Comparison of ENCODE assay signal across 28 mouse cellular contexts in the genomic region with DNA sequence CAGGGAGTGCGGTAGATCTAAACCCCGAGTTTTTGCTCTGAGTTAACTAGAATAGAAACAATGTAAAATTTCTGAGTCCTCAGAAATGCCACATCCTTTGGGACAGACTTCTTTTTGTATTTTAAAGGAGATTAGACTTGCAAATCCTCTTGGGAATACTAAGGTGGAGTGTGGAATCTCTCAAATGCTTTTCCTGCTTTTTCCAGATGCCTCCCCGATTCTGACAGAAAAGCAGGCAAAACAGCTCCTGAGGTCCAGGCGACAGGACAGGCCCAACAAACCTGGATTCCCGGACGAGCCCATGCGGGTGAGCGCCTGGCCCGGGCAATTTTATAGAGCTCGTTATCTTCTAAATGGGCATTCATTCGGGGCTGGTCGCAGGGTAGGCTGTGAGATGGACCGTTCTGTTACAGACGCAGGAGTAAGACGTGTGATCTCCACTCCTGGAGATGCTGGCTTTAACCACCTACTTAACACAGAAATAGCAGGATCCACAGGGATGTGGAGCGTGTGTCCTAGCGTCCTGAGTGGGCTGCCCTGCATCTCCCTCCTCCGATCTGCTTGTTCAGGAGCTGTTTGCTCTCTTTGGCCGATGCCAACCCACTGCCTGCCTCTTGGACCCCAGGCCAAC. TPM values are rescaled to one million over a fixed set of nuclear protein-coding genes. Genes with fewer than 3 reads are reported as not detected.
A peak's percentile ranks its signal among the peaks of the same experiment; 100 is the strongest.
DNase-seq lines count a peak whose midpoint lies in the region; TF ChIP-seq lines count a peak whose summit lies in the region.
"Had no signal": no experiment of that assay in that cellular context is flagged by ENCODE, and none has a peak within 500 bp of the region (broad histone marks: within the 10 kb centered on the region; RNA-seq: fewer than 3 reads in every experiment).

No protein-coding gene starts in this region.

- H3K27me3 ChIP-seq in testis, adult 2 months (ENCODE audit: control insufficient read depth, insufficient read depth, low read length) = no peaks in the 10 kb centered on the region
- no peaks in the 10 kb centered on the region for H3K27me3 ChIP-seq in heart, adult 2 months (ENCODE audit: control insufficient read depth, insufficient read depth, low read length)
- H3K27me3 ChIP-seq: embryonic facial prominence, embryonic 12.5 days; hindbrain, embryonic 15.5 days; intestine, embryonic 15.5 days; limb, embryonic 15.5 days had no signal

- 69% methylated on average over 19 of the region's 19 CpGs for WGBS in heart, adult 2 months

- no peaks in the 10 kb centered on the region for H3K36me3 ChIP-seq in testis, adult 2 months (ENCODE audit: control insufficient read depth, insufficient read depth, low read length)
- no peaks in the 10 kb centered on the region for H3K36me3 ChIP-seq in ES-E14 (ENCODE audit: control insufficient read depth, insufficient read depth, low read length, poor library complexity, severe bottlenecking)
- no peaks in the 10 kb centered on the region for H3K36me3 ChIP-seq in heart, adult 2 months (ENCODE audit: control insufficient read depth, insufficient read depth, low read length)
- H3K36me3 ChIP-seq: embryonic facial prominence, embryonic 12.5 days; hindbrain, embryonic 15.5 days; intestine, embryonic 15.5 days; limb, embryonic 15.5 days; midbrain, embryonic 12.5 days had no signal

- peak overlapping the region; percentile 2; the same call in 1 of the 2 replicates for H3K4me3 ChIP-seq in testis, adult 2 months (ENCODE audit: control insufficient read depth, low read depth, low read length)
- peak overlapping the region; percentile 26 to 47 for H3K4me3 ChIP-seq in ES-E14 (ENCODE audit: insufficient read depth in 1 of 2, low read depth in 1 of 2, low read length in 2 of 2, poor library complexity in 1 of 2, severe bottlenecking in 1 of 2)
- 0 out of 2 replicates have a peak overlapping the region, but pooled peaks have one; percentile 5 for H3K4me3 ChIP-seq in cortical plate, adult 2 months (ENCODE audit: insufficient read depth, low read length)
- H3K4me3 ChIP-seq in heart, adult 2 months = no peak overlapping the region
- H3K4me3 ChIP-seq: embryonic facial prominence, embryonic 12.5 days; erythroblast, embryonic 14.5 days; hindbrain, embryonic 15.5 days; intestine, embryonic 15.5 days; limb, embryonic 15.5 days; midbrain, embryonic 12.5 days; myocyte had no signal

- no peaks in the 10 kb centered on the region for H3K79me2 ChIP-seq in heart, adult 2 months (replicated peaks; ENCODE audit: control insufficient read depth, insufficient read depth, low read length)

- in situ Hi-C loops in ES-E14 (cut with MboI; ENCODE audit: low sequenced_read_pairs in 2 of 2, unreplicated experiment in 2 of 2) = no loop called here

- H3K9ac ChIP-seq in ES-E14 (ENCODE audit: insufficient read depth, low read depth, low read length, poor library complexity, severe bottlenecking) = peak overlapping the region; percentile 45; the same call in 1 of the 2 replicates
- H3K9ac ChIP-seq in heart, adult 2 months (ENCODE audit: low read depth, low read length) = no peak overlapping the region
- H3K9ac ChIP-seq: embryonic facial prominence, embryonic 12.5 days; hindbrain, embryonic 15.5 days; intestine, embryonic 15.5 days; limb, embryonic 15.5 days; midbrain, embryonic 12.5 days had no signal

- H3K27ac ChIP-seq in testis, adult 2 months (ENCODE audit: control insufficient read depth, insufficient read depth, low read depth, low read length) = no peak overlapping the region
- H3K27ac ChIP-seq in ES-E14 (ENCODE audit: insufficient read depth, low read depth, low read length, poor library complexity, severe bottlenecking) = peak overlapping the region; percentile 43; the same call in 1 of the 2 replicates
- 0 out of 2 replicates have a peak overlapping the region, but pooled peaks have one; percentile 19 for H3K27ac ChIP-seq in cortical plate, adult 2 months (ENCODE audit: insufficient read depth, low read length)
- no peak overlapping the region; the same call in 1 of the 2 replicates for H3K27ac ChIP-seq in heart, adult 2 months
- H3K27ac ChIP-seq: embryonic facial prominence, embryonic 12.5 days; hindbrain, embryonic 15.5 days; intestine, embryonic 15.5 days; limb, embryonic 15.5 days; midbrain, embryonic 12.5 days; stomach, postnatal 0 days had no signal

- DNase-seq in left cerebral cortex, adult 18-20 months (ENCODE audit: low spot score in 2 of 2) = peak; percentile 9 to 33
- no peak for DNase-seq in left cerebral cortex, postnatal 10 days (ENCODE audit: extremely low spot score in 1 of 2, low spot score in 2 of 2)
- no peak for DNase-seq in testis, postnatal 14 days (ENCODE audit: low spot score)
- DNase-seq in ES-E14 (ENCODE audit: low read depth, low spot score) = no peak
- no peak for DNase-seq in heart, adult 2 months
- DNase-seq: adrenal gland, postnatal 25 days; cerebellum, adult 18-20 months; heart, adult 18-20 months; heart, postnatal 4 days; kidney, adult 9 months; kidney, postnatal 36 days; right cerebral cortex, postnatal 4 days had no signal

- H3K4me1 ChIP-seq in testis, adult 2 months (ENCODE audit: control insufficient read depth, insufficient read depth, low read length) = peaks cover 2% of the 10 kb centered on the region; the same call in 1 of the 2 replicates
- peaks cover 5 to 11% of the 10 kb centered on the region in 2 experiments for H3K4me1 ChIP-seq in ES-E14 (ENCODE audit: control insufficient read depth in 2 of 2, insufficient read depth in 2 of 2, low read length in 2 of 2, poor library complexity in 1 of 2)
- peaks cover 2% of the 10 kb centered on the region for H3K4me1 ChIP-seq in cortical plate, adult 2 months (ENCODE audit: control insufficient read depth, insufficient read depth, low read length)
- peaks cover 3% of the 10 kb centered on the region; the same call in 1 of the 2 replicates for H3K4me1 ChIP-seq in heart, adult 2 months (ENCODE audit: control insufficient read depth, insufficient read depth, low read length)
- H3K4me1 ChIP-seq: embryonic facial prominence, embryonic 12.5 days; hindbrain, embryonic 15.5 days; intestine, embryonic 15.5 days; limb, embryonic 15.5 days had no signal

- TF ChIP-seq POLR2A in testis, adult 2 months (IDR thresholded peaks at IDR 0.05; ENCODE audit: control insufficient read depth, low read depth, low read length) = no peak
- TF ChIP-seq POLR2A in cortical plate, adult 2 months (IDR thresholded peaks at IDR 0.05; ENCODE audit: extremely low read depth, insufficient read depth, low read length) = no peak
- no peak for TF ChIP-seq POLR2A in heart, adult 2 months (IDR thresholded peaks at IDR 0.05; ENCODE audit: insufficient read depth, low read depth, low read length)

- no peaks in the 10 kb centered on the region for H3K9me3 ChIP-seq in ES-E14 (ENCODE audit: control insufficient read depth, insufficient read depth, low read depth, low read length)
- H3K9me3 ChIP-seq: embryonic facial prominence, embryonic 12.5 days; hindbrain, embryonic 15.5 days; intestine, embryonic 15.5 days; limb, embryonic 15.5 days; midbrain, embryonic 12.5 days had no signal

- no peak for TF ChIP-seq EP300 in heart, adult 2 months (IDR thresholded peaks at IDR 0.05; ENCODE audit: insufficient read depth, low read depth, low read length)

- no peak for TF ChIP-seq CTCF in testis, adult 2 months (IDR thresholded peaks at IDR 0.05; ENCODE audit: control insufficient read depth, insufficient read depth, insufficient replicate concordance, low read depth, low read length)
- TF ChIP-seq CTCF in cortical plate, adult 2 months (IDR thresholded peaks at IDR 0.05; ENCODE audit: extremely low read depth, insufficient read depth, low read length) = no peak
- no peak for TF ChIP-seq CTCF in heart, adult 2 months (IDR thresholded peaks at IDR 0.05)

- intact Hi-C loops in left cerebral cortex, postnatal 10 days (cut with DNase I) = no loop called here
- intact Hi-C loops in heart, adult 2 months (cut with DNase I) = no loop called here

TF ChIP-seq in ES-E14, 5 proteins besides CTCF, POLR2A, EP300 and RAD21:
- no peak for TF ChIP-seq ZC3H11A (IDR thresholded peaks at IDR 0.05; ENCODE audit: borderline replicate concordance, low read depth, low read length)
- TF ChIP-seq MAFK (IDR thresholded peaks at IDR 0.05; ENCODE audit: insufficient read depth, low read depth, low read length) = no peak
- TF ChIP-seq ZNF384 (IDR thresholded peaks at IDR 0.05; ENCODE audit: low read depth, low read length) = no peak
- TF ChIP-seq HCFC1 (IDR thresholded peaks at IDR 0.05; ENCODE audit: borderline replicate concordance, insufficient read depth, low read length) = no peak
- TF ChIP-seq CHD2 (IDR thresholded peaks at IDR 0.05; ENCODE audit: low read depth, low read length) = no peak
TF ChIP-seq in ES-E14: peak in this region for 0.

RNA-seq across cellular contexts. Expression of a gene that starts 1.3 kb away (rescaled TPM):
- not detected for total RNA-seq in left cerebral cortex, adult 18-20 months (2021)
- total RNA-seq in left cerebral cortex, postnatal 10 days (2021) = not detected
- polyA plus RNA-seq in testis, adult 2 months (2012; rRNA removed) = 10.4 and 17.4 TPM in 2 replicates
- 3.6 and 5.9 TPM in 2 replicates for total RNA-seq in ES-E14 (2012; rRNA removed)
- 0.23 and 0.45 TPM in 2 replicates for polyA plus RNA-seq in cortical plate, adult 2 months (2012; rRNA removed)
- not detected for total RNA-seq in heart, adult 2 months (2021)
- 0.27 TPM in 1 of 2 replicates, not detected in the other for polyA plus RNA-seq in heart, adult 2 months (2012; rRNA removed)
- total RNA-seq: adrenal gland, postnatal 25 days; gastrocnemius, adult 8-10 months; heart, adult 18-20 months; heart, postnatal 4 days; left cerebral cortex, postnatal 25 days; MEL; neutrophil, adult 5-6 weeks had no signal
- polyA plus RNA-seq: erythroblast, embryonic 14.5 days; forebrain, embryonic 16.5 days; heart, embryonic 14.5 days; hindbrain, embryonic 15.5 days; midbrain, embryonic 12.5 days; myocyte had no signal

RNA-seq across cellular contexts. Expression of a gene that starts 8.2 kb away (rescaled TPM):
- 10 to 100 TPM; 54.2 to 55.2 TPM for total RNA-seq in left cerebral cortex, adult 18-20 months (2021)
- total RNA-seq in left cerebral cortex, postnatal 10 days (2021) = 10 to 100 TPM; 42.4 to 42.9 TPM
- polyA plus RNA-seq in testis, adult 2 months (2012; rRNA removed) = 2.9 and 4.0 TPM in 2 replicates
- 24.2 and 30.4 TPM in 2 replicates for total RNA-seq in ES-E14 (2012; rRNA removed)
- polyA plus RNA-seq in cortical plate, adult 2 months (2012; rRNA removed) = 35.3 and 36.2 TPM in 2 replicates
- total RNA-seq in heart, adult 2 months (2021) = 10 to 100 TPM in 1 of 2 experiments, 1 to 10 TPM in 1; 9.3 to 12.4 TPM
- polyA plus RNA-seq in heart, adult 2 months (2012; rRNA removed) = 5.6 and 8.2 TPM in 2 replicates
- polyA plus RNA-seq: erythroblast, embryonic 14.5 days had no signal

Comparison
In these comparisons a context has a peak if more than half of its experiments do, and no peak if none do; other contexts are left out.
1. DNase-seq: peak in left cerebral cortex, adult 18-20 months (2 of 2); none in left cerebral cortex, postnatal 10 days (0 of 2), testis, postnatal 14 days (single experiment), ES-E14 (single experiment) and heart, adult 2 months (0 of 2).
2. H3K27ac ChIP-seq: peak in ES-E14 (single experiment) and cortical plate, adult 2 months (single experiment); none in testis, adult 2 months (single experiment) and heart, adult 2 months (single experiment).